Mouse (Mus musculus) MEL (cell line): ENCODE measurements around the gene Maea. TPM values are rescaled to one million over a fixed set of nuclear protein-coding genes. Genes with fewer than 3 reads are reported as not detected.

Experiments used
- DNase-seq: peaks from one replicate; pipeline ENCODE4 v3.0.0; 2011; ENCODE audit warnings: low read depth, low spot score
- H3K27ac ChIP-seq: 2 replicates; pipeline ENCODE4 v1.5.1; 2012; ENCODE audit warnings: low read depth, mild to moderate bottlenecking, control low read depth, low read length, moderate library complexity; ENCODE audit not compliant: control insufficient read depth
- H3K27me3 ChIP-seq, 2 experiments: fragments of 150-350 bp in 1 of 2; sonication (generic) in 1 of 2; 2 replicates each; pipeline ENCODE4 v1.6.1; 2012; ENCODE audit warnings: low read length in 2 of 2, mild to moderate bottlenecking in 2 of 2, improper control_type of control experiment in 1 of 2, moderate library complexity in 1 of 2; ENCODE audit not compliant: insufficient read depth in 2 of 2, control insufficient read depth in 1 of 2
- H3K36me3 ChIP-seq, 2 experiments: 2 replicates each; pipeline ENCODE4 v1.6.1; 2012 to 2014; ENCODE audit warnings: low read length in 2 of 2, improper control_type of control experiment in 1 of 2, inconsistent platforms in 1 of 2, mild to moderate bottlenecking in 1 of 2; ENCODE audit not compliant: insufficient read depth in 2 of 2, control insufficient read depth in 1 of 2
- H3K4me1 ChIP-seq, 2 experiments: fragments of 150-350 bp in 1 of 2; sonication (generic) in 1 of 2; 2 replicates each; pipeline ENCODE4 v1.6.1; 2012; ENCODE audit warnings: low read length in 2 of 2, improper control_type of control experiment in 1 of 2, mild to moderate bottlenecking in 1 of 2; ENCODE audit not compliant: insufficient read depth in 2 of 2, control insufficient read depth in 1 of 2
- H3K4me3 ChIP-seq, 2 experiments: fragments of 150-350 bp in 1 of 2; sonication (generic) in 1 of 2; 2 replicates each; pipeline ENCODE4 v1.5.1; 2012; ENCODE audit warnings: low read depth in 2 of 2, low read length in 2 of 2, mild to moderate bottlenecking in 2 of 2, moderate library complexity in 2 of 2, control low read depth in 1 of 2, improper control_type of control experiment in 1 of 2; ENCODE audit not compliant: control insufficient read depth in 1 of 2, insufficient read depth in 1 of 2
- H3K79me2 ChIP-seq: 2 replicates; pipeline ENCODE4 v1.6.1; 2012; ENCODE audit warnings: mild to moderate bottlenecking, low read length, moderate library complexity; ENCODE audit not compliant: control insufficient read depth, poor library complexity, insufficient read depth
- H3K9ac ChIP-seq: 2 replicates; pipeline ENCODE4 v1.6.1; 2012; ENCODE audit warnings: low read depth, mild to moderate bottlenecking, control low read depth, low read length, moderate library complexity; ENCODE audit not compliant: control insufficient read depth, poor library complexity, severe bottlenecking
- H3K9me3 ChIP-seq: fragments of 150-350 bp; sonication (generic); replicated peaks from 2 replicates; pipeline ENCODE4 v1.6.1; 2012; ENCODE audit warnings: mild to moderate bottlenecking, low read length, improper control_type of control experiment, moderate library complexity; ENCODE audit not compliant: insufficient read depth
- BHLHE40 ChIP-seq: IDR thresholded peaks from 2 replicates; pipeline ENCODE4 v1.6.1; 2012; ENCODE audit warnings: low read depth, mild to moderate bottlenecking, inconsistent platforms, low read length, improper control_type of control experiment, borderline replicate concordance
- CHD1 ChIP-seq: IDR thresholded peaks from 2 replicates; pipeline ENCODE4 v1.6.1; 2012; ENCODE audit warnings: low read depth, mild to moderate bottlenecking, inconsistent platforms, low read length, improper control_type of control experiment
- CHD2 ChIP-seq: IDR thresholded peaks from 2 replicates; pipeline ENCODE4 v1.6.1; 2011; ENCODE audit warnings: low read length, improper control_type of control experiment
- CTCF ChIP-seq, 3 experiments: IDR thresholded peaks in 2 of 3; conservative IDR thresholded peaks in 1 of 3; 2 replicates each; pipeline ENCODE4 v1.5.1; 2011 to 2012; ENCODE audit warnings: low read length in 3 of 3, low read depth in 2 of 3, mild to moderate bottlenecking in 2 of 3, improper control_type of control experiment in 1 of 3, inconsistent platforms in 1 of 3, mixed read lengths in 1 of 3, moderate library complexity in 1 of 3; ENCODE audit not compliant: control insufficient read depth in 1 of 3, insufficient read depth in 1 of 3, poor library complexity in 1 of 3, severe bottlenecking in 1 of 3
- E2F4 ChIP-seq: IDR thresholded peaks from 2 replicates; pipeline ENCODE4 v1.6.1; 2011; ENCODE audit warnings: low read depth, low read length, improper control_type of control experiment, borderline replicate concordance
- EP300 ChIP-seq, 2 experiments: IDR thresholded peaks; 2 replicates each; pipeline ENCODE4 v1.6.1; 2011; ENCODE audit warnings: improper control_type of control experiment in 2 of 2, low read length in 2 of 2, low read depth in 1 of 2, mild to moderate bottlenecking in 1 of 2
- ETS1 ChIP-seq: IDR thresholded peaks from 2 replicates; pipeline ENCODE4 v1.6.1; 2012; ENCODE audit warnings: low read depth, mild to moderate bottlenecking, inconsistent platforms, low read length, improper control_type of control experiment, moderate library complexity
- GABPA ChIP-seq: IDR thresholded peaks from 2 replicates; pipeline ENCODE4 v1.6.1; 2012; ENCODE audit warnings: low read depth, mild to moderate bottlenecking, inconsistent platforms, low read length, improper control_type of control experiment, moderate library complexity
- HCFC1 ChIP-seq: IDR thresholded peaks from 2 replicates; pipeline ENCODE4 v1.6.1; 2012; ENCODE audit warnings: low read depth, mild to moderate bottlenecking, inconsistent platforms, low read length, improper control_type of control experiment, moderate library complexity
- JUND ChIP-seq: IDR thresholded peaks from 2 replicates; pipeline ENCODE4 v1.6.1; 2011; ENCODE audit warnings: low read depth, mild to moderate bottlenecking, improper control_type of control experiment, low read length
- KAT2A ChIP-seq: conservative IDR thresholded peaks from 2 replicates; pipeline ENCODE4 v1.6.1; 2012; ENCODE audit warnings: low read depth, low read length, improper control_type of control experiment, inconsistent platforms
- MAFK ChIP-seq: IDR thresholded peaks from 2 replicates; pipeline ENCODE4 v1.6.1; 2011; ENCODE audit warnings: low read depth, mild to moderate bottlenecking, low read length, improper control_type of control experiment, borderline replicate concordance
- MAX ChIP-seq: IDR thresholded peaks from 2 replicates; pipeline ENCODE4 v1.6.1; 2011; ENCODE audit warnings: low read length, improper control_type of control experiment
- MAZ ChIP-seq: IDR thresholded peaks from 2 replicates; pipeline ENCODE4 v1.6.1; 2012; ENCODE audit warnings: low read depth, mild to moderate bottlenecking, inconsistent platforms, low read length, improper control_type of control experiment
- MYB ChIP-seq: IDR thresholded peaks from 2 replicates; pipeline ENCODE4 v1.6.1; 2011; ENCODE audit warnings: mild to moderate bottlenecking, low read depth, low read length, improper control_type of control experiment
- MYC ChIP-seq: IDR thresholded peaks from 2 replicates; pipeline ENCODE4 v1.6.1; 2011; ENCODE audit warnings: low read depth, mild to moderate bottlenecking, low read length, improper control_type of control experiment, moderate library complexity
- POLR2A ChIP-seq, 2 experiments: IDR thresholded peaks; 2 replicates each; pipeline ENCODE4 v1.6.1; 2011 to 2012; ENCODE audit warnings: low read length in 2 of 2, mild to moderate bottlenecking in 2 of 2, control low read depth in 1 of 2, improper control_type of control experiment in 1 of 2, low read depth in 1 of 2, moderate library complexity in 1 of 2; ENCODE audit not compliant: control insufficient read depth in 1 of 2, insufficient read depth in 1 of 2, poor library complexity in 1 of 2
- POLR2AphosphoS2 ChIP-seq: IDR thresholded peaks from 2 replicates; pipeline ENCODE4 v1.6.1; 2011; ENCODE audit warnings: low read length, improper control_type of control experiment
- RAD21 ChIP-seq: IDR thresholded peaks from 2 replicates; pipeline ENCODE4 v1.6.1; 2011; ENCODE audit warnings: mild to moderate bottlenecking, low read depth, low read length, improper control_type of control experiment
- SIN3A ChIP-seq: IDR thresholded peaks from 2 replicates; pipeline ENCODE4 v1.6.1; 2012; ENCODE audit warnings: low read length, improper control_type of control experiment, inconsistent platforms
- SMC3 ChIP-seq: IDR thresholded peaks from 2 replicates; pipeline ENCODE4 v1.6.1; 2011; ENCODE audit warnings: low read depth, low read length, improper control_type of control experiment
- TAL1 ChIP-seq: IDR thresholded peaks from 2 replicates; pipeline ENCODE4 v1.6.1; 2012; ENCODE audit warnings: mild to moderate bottlenecking, inconsistent platforms, low read length, moderate library complexity, mixed read lengths
- TBP ChIP-seq: IDR thresholded peaks from 2 replicates; pipeline ENCODE4 v1.8.0; 2011; ENCODE audit warnings: low read depth, low read length, improper control_type of control experiment
- UBTF ChIP-seq: IDR thresholded peaks from 2 replicates; pipeline ENCODE4 v1.6.1; 2012; ENCODE audit warnings: low read depth, mild to moderate bottlenecking, inconsistent platforms, low read length, improper control_type of control experiment, moderate library complexity, borderline replicate concordance; ENCODE audit not compliant: insufficient read depth
- USF1 ChIP-seq: IDR thresholded peaks from 2 replicates; pipeline ENCODE4 v1.6.1; 2014; ENCODE audit warnings: low read depth, mild to moderate bottlenecking, inconsistent platforms, low read length, improper control_type of control experiment, moderate library complexity
- USF2 ChIP-seq, 2 experiments: IDR thresholded peaks; 2 replicates each; pipeline ENCODE4 v1.6.1; 2011 to 2012; ENCODE audit warnings: improper control_type of control experiment in 2 of 2, low read length in 2 of 2, borderline replicate concordance in 1 of 2, inconsistent platforms in 1 of 2, low read depth in 1 of 2, mild to moderate bottlenecking in 1 of 2; ENCODE audit not compliant: insufficient read depth in 1 of 2
- ZKSCAN1 ChIP-seq: IDR thresholded peaks from 2 replicates; pipeline ENCODE4 v1.6.1; 2012; ENCODE audit warnings: low read depth, mild to moderate bottlenecking, inconsistent platforms, low read length, improper control_type of control experiment, moderate library complexity
- ZMIZ1 ChIP-seq: IDR thresholded peaks from 2 replicates; pipeline ENCODE4 v1.6.1; 2012; ENCODE audit warnings: low read depth, mild to moderate bottlenecking, inconsistent platforms, low read length, improper control_type of control experiment, moderate library complexity
- ZNF384 ChIP-seq: IDR thresholded peaks from 2 replicates; pipeline ENCODE4 v1.6.1; 2012; ENCODE audit warnings: low read depth, mild to moderate bottlenecking, inconsistent platforms, low read length, improper control_type of control experiment
- polyA plus RNA-seq, 2 experiments: library from polyadenylated mRNA; stranded (reverse) in 1 of 2; unstranded in 1 of 2; fragments of >175 nt in 1 of 2; fragments of >200 nt in 1 of 2; gene quantifications; 2 replicates each; pipeline versions ENCODE4 v1.2.1 to v1.2.4; 2012; ENCODE audit warnings: low replicate concordance in 2 of 2, low read depth in 1 of 2; ENCODE audit not compliant: insufficient read length in 2 of 2, insufficient read depth in 1 of 2, missing spikeins in 1 of 2
- total RNA-seq: library from RNA; depleted of rRNA; stranded (reverse); fragments of 300-350 nt; gene quantifications from 2 replicates; pipeline ENCODE4 v1.2.3, GENCODE M21; 2012

Gene Maea
- total and polyA plus RNA-seq, 3 experiments: 140 to 224 TPM; not detected in 1

GRCm38 (mm10) chr5:33334381-33335272, 682 bp upstream of the Maea start:
- no peak for DNase-seq
- H3K4me1 ChIP-seq: peaks cover 0 to 17% of the 10 kb centered on the region in 2 experiments; a peak in 2 of 4 replicates
- H3K27me3 ChIP-seq: no peaks in the 10 kb centered on the region
- peaks cover 3 to 16% of the 10 kb centered on the region in 2 experiments for H3K36me3 ChIP-seq
- H3K9me3 ChIP-seq: no peaks in the 10 kb centered on the region
- peak overlapping the region; percentile 76 for H3K27ac ChIP-seq
- peak overlapping the region; percentile 87 for H3K9ac ChIP-seq
- TF ChIP-seq TBP: no peak
- TF ChIP-seq MYC: peak; percentile 80; the same call in 1 of the 2 replicates
- 0 out of 2 replicates have a peak, but pooled peaks have one; percentile 18 for TF ChIP-seq MAX
- TF ChIP-seq ZNF384: peak; percentile 86
- 0 out of 2 replicates have a peak, but pooled peaks have one; percentile 17 for TF ChIP-seq USF1
- no peak for TF ChIP-seq ZMIZ1
- peaks cover 43% of the 10 kb centered on the region for H3K79me2 ChIP-seq
- peak overlapping the region; percentile 68 to 87 for H3K4me3 ChIP-seq

GRCm38 (mm10) chr5:33335977-33336360, 660 bp downstream of the Maea start:
- Histone ChIP-seq H3K79me2 (peaks cover 55% of the 10 kb centered on the region), H3K9ac (peak overlapping the region; percentile 94), H3K27me3 (no peaks in the 10 kb centered on the region), H3K4me1 (peaks cover 0 to 18% of the 10 kb centered on the region in 2 experiments; a peak in 2 of 4 replicates), H3K4me3 (peak overlapping the region; percentile 79 to 93), H3K9me3 (no peaks in the 10 kb centered on the region), H3K27ac (peak overlapping the region; percentile 58), H3K36me3 (peaks cover 3 to 16% of the 10 kb centered on the region in 2 experiments)
- DNase-seq: peak; percentile 78
- TF ChIP-seq RAD21 (no peak), BHLHE40 (no peak), ZKSCAN1 (no peak), MYC (no peak), USF1 (no peak), TBP (no peak), ZMIZ1 (no peak), ZNF384 (no peak), TAL1 (no peak), SIN3A (peak; percentile 18; the same call in 1 of the 2 replicates), JUND (no peak), MAFK (no peak), MAZ (no peak), UBTF (no peak), MYB (no peak), CTCF (IDR thresholded peaks at IDR 0.05 in 2 of 3, conservative IDR thresholded peaks at IDR 0.05 in 1 of 3; ENCODE audit: control insufficient read depth in 1 of 3, insufficient read depth in 1 of 3, low read depth in 2 of 3, low read length in 3 of 3, poor library complexity in 1 of 3, severe bottlenecking in 1 of 3) (no peak), E2F4 (no peak), KAT2A (no peak), POLR2A (IDR thresholded peaks at IDR 0.05; ENCODE audit: control insufficient read depth in 1 of 2, insufficient read depth in 1 of 2, low read depth in 1 of 2, low read length in 2 of 2, poor library complexity in 1 of 2) (no peak; a peak in 2 of 4 replicates), USF2 (IDR thresholded peaks at IDR 0.05; ENCODE audit: borderline replicate concordance in 1 of 2, insufficient read depth in 1 of 2, low read depth in 1 of 2, low read length in 2 of 2) (no peak), EP300 (IDR thresholded peaks at IDR 0.05; ENCODE audit: low read depth in 1 of 2, low read length in 2 of 2) (0 out of 4 replicates have a peak, but pooled peaks of 1 of the 2 experiments have one; percentile 28), HCFC1 (peak; percentile 50; the same call in 1 of the 2 replicates), ETS1 (no peak), CHD2 (no peak), CHD1 (no peak), POLR2AphosphoS2 (no peak), GABPA (no peak), SMC3 (no peak)
